Mouse (Mus musculus) ovary, postnatal 10 days (tissue): ENCODE measurements around the gene Itga9.

Source experiments
- DNase-seq: peaks from one replicate; pipeline ENCODE4 v3.0.0; 2022; ENCODE audit warnings: low spot score

The Itga9 gene

GRCm38 (mm10) chr9:118653436-118653835 is 46.9 kb downstream of the Itga9 start:
- DNase-seq: no peak

- DNase-seq: no peak
Observed at GRCm38 (mm10) chr9:118654969-118655368, 48.5 kb downstream of the Itga9 start.

- DNase-seq: no peak
Observed at GRCm38 (mm10) chr9:118655726-118656125, 49.2 kb downstream of the Itga9 start.

GRCm38 (mm10) chr9:118658159-118658558 is 51.7 kb downstream of the Itga9 start:
- DNase-seq: no peak

GRCm38 (mm10) chr9:118659809-118660208 is 53.3 kb downstream of the Itga9 start:
- DNase-seq: no peak

GRCm38 (mm10) chr9:118660259-118660658 is 53.8 kb downstream of the Itga9 start:
- DNase-seq: no peak

- no peak for DNase-seq
Observed at GRCm38 (mm10) chr9:118662026-118662425, 55.5 kb downstream of the Itga9 start.

GRCm38 (mm10) chr9:118662476-118662875 is 56.0 kb downstream of the Itga9 start:
- no peak for DNase-seq

GRCm38 (mm10) chr9:118663938-118664337 is 57.4 kb downstream of the Itga9 start:
- DNase-seq: no peak

GRCm38 (mm10) chr9:118666069-118666468 is 59.6 kb downstream of the Itga9 start:
- no peak for DNase-seq

GRCm38 (mm10) chr9:118669696-118670095 is 63.2 kb downstream of the Itga9 start:
- no peak for DNase-seq

- no peak for DNase-seq
Observed at GRCm38 (mm10) chr9:118674277-118674676, 67.8 kb downstream of the Itga9 start.

- DNase-seq: no peak
Observed at GRCm38 (mm10) chr9:118674761-118675160, 68.3 kb downstream of the Itga9 start.

- DNase-seq: no peak
Observed at GRCm38 (mm10) chr9:118675573-118676170, 69.2 kb downstream of the Itga9 start.

GRCm38 (mm10) chr9:118676692-118677091 is 70.2 kb downstream of the Itga9 start:
- DNase-seq: no peak

GRCm38 (mm10) chr9:118677349-118677748 is 70.9 kb downstream of the Itga9 start:
- no peak for DNase-seq

GRCm38 (mm10) chr9:118678020-118678750 is 71.7 kb downstream of the Itga9 start:
- DNase-seq: no peak

- DNase-seq: no peak
Observed at GRCm38 (mm10) chr9:118678759-118679158, 72.3 kb downstream of the Itga9 start.

- DNase-seq: no peak
Observed at GRCm38 (mm10) chr9:118681506-118681905, 75.0 kb downstream of the Itga9 start.

GRCm38 (mm10) chr9:118682154-118682553 is 75.7 kb downstream of the Itga9 start:
- no peak for DNase-seq

GRCm38 (mm10) chr9:118683507-118683906 is 77.0 kb downstream of the Itga9 start:
- no peak for DNase-seq

GRCm38 (mm10) chr9:118684343-118684742 is 77.9 kb downstream of the Itga9 start:
- DNase-seq: no peak

- DNase-seq: no peak
Observed at GRCm38 (mm10) chr9:118686166-118686961, 79.9 kb downstream of the Itga9 start.
